Mouse (Mus musculus) CH12.LX (cell line): ENCODE measurements around the gene Uso1. TPM values are rescaled to one million over a fixed set of nuclear protein-coding genes. Genes with fewer than 3 reads are reported as not detected.

Experiments used
- DNase-seq: peaks from one replicate; pipeline ENCODE4 v3.0.0-alpha.2; 2013; ENCODE audit errors: extremely low read depth
- H3K27ac ChIP-seq: 2 replicates; pipeline ENCODE4 v1.5.1; 2012; ENCODE audit warnings: low read depth, mild to moderate bottlenecking, control low read depth, moderate library complexity; ENCODE audit not compliant: insufficient read depth
- H3K27me3 ChIP-seq: replicated peaks from 2 replicates; pipeline ENCODE3; 2012; ENCODE audit warnings: inconsistent platforms
- H3K36me3 ChIP-seq, 2 experiments: replicated peaks in 1 of 2; 2 replicates each; pipeline versions ENCODE3 to v1.6.1; 2012; ENCODE audit warnings: inconsistent platforms in 1 of 2, low read length in 1 of 2, mild to moderate bottlenecking in 1 of 2, mixed read lengths in 1 of 2, moderate library complexity in 1 of 2; ENCODE audit not compliant: control insufficient read depth in 1 of 2, insufficient read depth in 1 of 2
- H3K4me1 ChIP-seq, 2 experiments: 2 replicates each; pipeline ENCODE4 v1.6.1; 2012; ENCODE audit warnings: inconsistent platforms in 1 of 2, moderate library complexity in 1 of 2; ENCODE audit not compliant: insufficient read depth in 2 of 2, control insufficient read depth in 1 of 2
- H3K4me2 ChIP-seq: 2 replicates; pipeline ENCODE4 v1.6.1; 2012; ENCODE audit warnings: low read depth, mild to moderate bottlenecking, control low read depth; ENCODE audit not compliant: poor library complexity, insufficient read depth, severe bottlenecking
- H3K4me3 ChIP-seq, 3 experiments: fragments of 150-350 bp in 1 of 3; sonication (generic) in 1 of 3; replicated peaks in 1 of 3; 2 replicates each; pipeline versions ENCODE3 to v1.5.1; 2011 to 2012; ENCODE audit warnings: low read depth in 2 of 3, low read length in 2 of 3, mild to moderate bottlenecking in 2 of 3, moderate library complexity in 2 of 3, control low read depth in 1 of 3, improper control_type of control experiment in 1 of 3, inconsistent platforms in 1 of 3, mixed read lengths in 1 of 3; ENCODE audit not compliant: poor library complexity in 1 of 3
- H3K79me2 ChIP-seq: replicated peaks from 2 replicates; pipeline ENCODE4 v1.6.1; 2012; ENCODE audit warnings: mild to moderate bottlenecking, moderate library complexity; ENCODE audit not compliant: control insufficient read depth, poor library complexity, insufficient read depth, severe bottlenecking; ENCODE audit errors: extremely low read depth
- H3K9ac ChIP-seq: 2 replicates; pipeline ENCODE4 v1.6.1; 2012; ENCODE audit warnings: low read depth, mild to moderate bottlenecking, control low read depth, moderate library complexity; ENCODE audit not compliant: insufficient read depth
- H3K9me3 ChIP-seq: replicated peaks from 2 replicates; pipeline ENCODE3; 2012; ENCODE audit warnings: low read length, inconsistent platforms, mixed read lengths
- BHLHE40 ChIP-seq: IDR thresholded peaks from 2 replicates; pipeline ENCODE4 v1.6.1; 2011; ENCODE audit warnings: mild to moderate bottlenecking, low read depth, low read length, improper control_type of control experiment
- CTCF ChIP-seq, 2 experiments: IDR thresholded peaks in 1 of 2; conservative IDR thresholded peaks in 1 of 2; 2 replicates each; pipeline ENCODE4 v1.5.1; 2011 to 2012; ENCODE audit warnings: low read depth in 2 of 2, low read length in 2 of 2, improper control_type of control experiment in 1 of 2, inconsistent platforms in 1 of 2, mild to moderate bottlenecking in 1 of 2, moderate library complexity in 1 of 2
- ELF1 ChIP-seq: IDR thresholded peaks from 2 replicates; pipeline ENCODE4 v1.6.1; 2014; ENCODE audit warnings: low read depth, mild to moderate bottlenecking, inconsistent platforms, low read length, improper control_type of control experiment
- ETS1 ChIP-seq: conservative IDR thresholded peaks from 2 replicates; pipeline ENCODE4 v1.6.1; 2012; ENCODE audit warnings: low read depth, mild to moderate bottlenecking, inconsistent platforms, low read length, improper control_type of control experiment, moderate library complexity
- JUND ChIP-seq: conservative IDR thresholded peaks from 2 replicates; pipeline ENCODE4 v1.6.1; 2011; ENCODE audit warnings: low read depth, low read length, improper control_type of control experiment
- MYC ChIP-seq: IDR thresholded peaks from 2 replicates; pipeline ENCODE4 v1.6.1; 2011; ENCODE audit warnings: low read depth, mild to moderate bottlenecking, improper control_type of control experiment, low read length
- POLR2AphosphoS2 ChIP-seq: IDR thresholded peaks from 2 replicates; pipeline ENCODE4 v1.6.1; 2011; ENCODE audit warnings: low read depth, low read length, improper control_type of control experiment
- SIN3A ChIP-seq: IDR thresholded peaks from 2 replicates; pipeline ENCODE4 v1.6.1; 2012; ENCODE audit warnings: low read length, improper control_type of control experiment, inconsistent platforms
- SMC3 ChIP-seq: IDR thresholded peaks from 2 replicates; pipeline ENCODE4 v1.6.1; 2011; ENCODE audit warnings: low read depth, low read length, improper control_type of control experiment
- TBP ChIP-seq: conservative IDR thresholded peaks from 2 replicates; pipeline ENCODE4 v1.6.1; 2011; ENCODE audit warnings: low read depth, low read length, improper control_type of control experiment
- UBTF ChIP-seq: IDR thresholded peaks from 2 replicates; pipeline ENCODE4 v1.6.1; 2012; ENCODE audit warnings: low read depth, mild to moderate bottlenecking, inconsistent platforms, low read length, improper control_type of control experiment, moderate library complexity
- ZMIZ1 ChIP-seq: IDR thresholded peaks from 2 replicates; pipeline ENCODE4 v1.6.1; 2012; ENCODE audit warnings: low read depth, mild to moderate bottlenecking, inconsistent platforms, low read length, improper control_type of control experiment
- ZNF384 ChIP-seq: IDR thresholded peaks from 2 replicates; pipeline ENCODE4 v1.6.1; 2012; ENCODE audit warnings: low read depth, low read length, improper control_type of control experiment, inconsistent platforms
- dilution Hi-C: fragments of 300-500 bp; cut with MboI; formaldehyde crosslinking; loops from 2 replicates; pipeline ENCODE4 v1.14.3; 2020; ENCODE audit warnings: low sequenced_read_pairs; ENCODE audit not compliant: extremely low pct_unique_long_range_greater_than_20kb, extremely low pct_ligation_motif_present
- in situ Hi-C: fragments of 300-500 bp; cut with MboI; formaldehyde crosslinking; loops from 3 replicates; pipeline ENCODE4 v1.14.3; 2019; ENCODE audit warnings: low sequenced_read_pairs, low pct_ligation_motif_present, low pct_unique_long_range_greater_than_20kb, mixed read lengths
- polyA plus RNA-seq: library from polyadenylated mRNA; unstranded; fragments of >175 nt; gene quantifications from 2 replicates; pipeline ENCODE4 v1.2.1, GENCODE M21; 2012; ENCODE audit warnings: low read depth; ENCODE audit not compliant: insufficient read length
- total RNA-seq, 2 experiments: library from RNA; depleted of rRNA; stranded (reverse); fragments of 300-350 nt in 1 of 2; fragments of >200 nt in 1 of 2; gene quantifications; 2 replicates each; pipeline ENCODE4 v1.2.3; 2012 to 2014

The Uso1 gene
- total and polyA plus RNA-seq, 3 experiments, result 19.9 to 63.7 (median 20.9) TPM

DNA sequence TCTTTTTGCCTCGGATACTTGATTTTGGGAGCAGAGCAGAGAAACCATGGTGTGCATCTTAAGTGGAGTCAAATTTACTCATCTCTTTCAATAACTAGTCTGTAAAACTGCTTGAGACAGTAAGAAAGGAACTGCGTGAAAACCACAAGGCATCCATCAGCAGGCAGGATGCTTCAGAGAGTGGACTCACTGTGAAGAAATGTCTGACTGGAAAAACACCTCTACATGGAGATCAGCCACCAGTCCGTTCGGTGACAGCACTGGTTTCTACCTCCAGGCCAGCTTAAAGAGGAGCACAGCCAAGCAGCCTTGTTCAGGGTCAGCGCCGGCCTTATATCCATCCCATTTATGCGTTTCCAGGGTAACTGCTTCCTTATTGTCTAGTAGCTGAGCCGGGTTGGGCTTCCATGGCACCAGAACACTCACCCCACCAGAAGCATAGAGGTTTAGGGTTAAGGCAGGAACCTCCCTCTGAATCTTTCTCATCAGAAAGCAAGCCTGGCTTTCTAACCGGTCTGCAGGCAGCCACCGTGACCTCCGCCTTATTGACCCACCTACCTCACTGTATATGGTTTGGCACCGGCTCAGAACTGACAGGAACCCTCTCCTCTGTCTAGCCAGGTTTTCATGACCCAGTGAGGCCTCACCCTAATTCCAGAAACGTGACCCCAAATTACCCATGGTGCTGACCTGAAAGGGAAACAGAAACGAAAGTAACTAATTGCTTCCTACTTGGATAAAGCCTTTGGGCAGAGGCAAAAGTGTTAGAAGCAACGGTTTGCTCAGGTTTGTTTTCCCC lies 44.3 kb upstream of the Uso1 start:
- dilution Hi-C loops, result no loop called here
- DNase-seq, result no peak
- peaks cover 0 to 12% of the 10 kb centered on the region in 2 experiments; a peak in 2 of 4 replicates for H3K4me1 ChIP-seq
- TF ChIP-seq ELF1, result no peak
- no peak for TF ChIP-seq SMC3
- no peak for TF ChIP-seq MYC
- no peak for TF ChIP-seq ETS1
- no peak for TF ChIP-seq UBTF
- TF ChIP-seq POLR2AphosphoS2, result no peak
- TF ChIP-seq TBP, result no peak
- TF ChIP-seq BHLHE40, result peak; percentile 57
- H3K27ac ChIP-seq, result no peak overlapping the region
- peak overlapping the region in 2 of 3 experiments; percentile 6 to 11 for H3K4me3 ChIP-seq
- H3K9me3 ChIP-seq, result no peaks in the 10 kb centered on the region
- peak overlapping the region; percentile 47; the same call in 1 of the 2 replicates for H3K4me2 ChIP-seq
- H3K9ac ChIP-seq, result no peak overlapping the region
- no peaks in the 10 kb centered on the region for H3K27me3 ChIP-seq
- in situ Hi-C loops, result no loop called here
- H3K79me2 ChIP-seq, result no peaks in the 10 kb centered on the region; the same call in 1 of the 2 replicates
- H3K36me3 ChIP-seq, result no peaks in the 10 kb centered on the region

DNA sequence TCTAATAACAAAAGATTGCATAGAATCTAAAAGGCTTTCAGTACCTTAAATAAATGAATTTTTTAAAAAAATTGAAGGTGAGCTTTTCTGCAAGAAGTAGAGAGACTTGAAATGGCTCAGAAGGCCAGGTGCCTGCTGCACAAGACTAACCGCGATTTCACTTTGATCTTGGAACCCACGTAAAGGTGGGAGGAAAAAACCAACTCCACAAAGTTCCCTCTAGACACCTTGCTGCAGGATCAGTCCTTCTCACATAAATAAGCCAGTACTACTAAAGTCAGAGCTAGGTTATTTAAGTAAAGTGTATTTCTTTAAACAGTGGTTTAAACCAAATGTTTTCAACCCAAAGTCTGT lies 43.7 kb upstream of the Uso1 start:
- no peak for DNase-seq
- Histone ChIP-seq H3K4me3 (no peak overlapping the region), H3K36me3 (no peaks in the 10 kb centered on the region), H3K4me1 (peaks cover 0 to 16% of the 10 kb centered on the region in 2 experiments; a peak in 2 of 4 replicates), H3K27me3 (no peaks in the 10 kb centered on the region), H3K9ac (no peak overlapping the region), H3K79me2 (no peaks in the 10 kb centered on the region; the same call in 1 of the 2 replicates), H3K27ac (no peak overlapping the region), H3K9me3 (no peaks in the 10 kb centered on the region), H3K4me2 (peak overlapping the region; percentile 47)
- in situ Hi-C loops (no loop called here), dilution Hi-C loops (no loop called here)
- no peak for TF ChIP-seq SIN3A
- TF ChIP-seq ZNF384, result no peak
- no peak for TF ChIP-seq POLR2AphosphoS2
- peak; percentile 1; the same call in 1 of the 2 replicates for TF ChIP-seq BHLHE40
- TF ChIP-seq CTCF (conservative IDR thresholded peaks at IDR 0.05 in 1 of 2, IDR thresholded peaks at IDR 0.05 in 1 of 2; ENCODE audit: low read depth in 2 of 2, low read length in 2 of 2), result no peak
- no peak for TF ChIP-seq SMC3
- TF ChIP-seq JUND, result no peak
- no peak for TF ChIP-seq MYC

- H3K27me3 ChIP-seq, result no peaks in the 10 kb centered on the region
- H3K27ac ChIP-seq, result no peak overlapping the region
- H3K4me1 ChIP-seq, result peaks cover 0 to 16% of the 10 kb centered on the region in 2 experiments; a peak in 2 of 4 replicates
- H3K9ac ChIP-seq, result no peak overlapping the region
- no peak overlapping the region for H3K4me3 ChIP-seq
- no peaks in the 10 kb centered on the region for H3K9me3 ChIP-seq
- no peaks in the 10 kb centered on the region; the same call in 1 of the 2 replicates for H3K79me2 ChIP-seq
- H3K36me3 ChIP-seq, result no peaks in the 10 kb centered on the region
- dilution Hi-C loops, result no loop called here
- no peak overlapping the region for H3K4me2 ChIP-seq
- in situ Hi-C loops, result no loop called here
- TF ChIP-seq POLR2AphosphoS2 (no peak), ZMIZ1 (no peak)
- DNase-seq, result no peak
Measured at GRCm38 (mm10) chr5:92096786-92097185, 41.0 kb upstream of the Uso1 start.
